In genomic region chr11:35668138-35668537, GRCm38 (mm10) we compare ENCODE assay signal across 9 mouse cellular contexts.
A peak's percentile ranks its signal among the peaks of the same experiment; 100 is the strongest.
DNase-seq lines count a peak whose midpoint lies in the region; ATAC-seq lines count a peak whose summit lies in the region.
"Had no signal": no experiment of that assay in that cellular context is flagged by ENCODE, and none has a peak within 500 bp of the region (broad histone marks: within the 10 kb centered on the region; RNA-seq: fewer than 3 reads in every experiment).

No protein-coding gene starts in this region.

- peak; percentile 26 for DNase-seq in forebrain, embryonic 14.5 days (ENCODE audit: low spot score)
- peak; percentile 49 for DNase-seq in midbrain, embryonic 14.5 days
- no peak for DNase-seq in midbrain, embryonic 10.5 days (ENCODE audit: low spot score)
- DNase-seq in layer of hippocampus, adult 8-10 months (ENCODE audit: low spot score in 2 of 2), result peak; percentile 50 to 56
- no peak for DNase-seq in thymus, postnatal 0 days (ENCODE audit: low spot score)
- DNase-seq in lung, adult 18-20 months, result no peak

- ATAC-seq in forebrain, embryonic 14.5 days, result no peak
- ATAC-seq in forebrain, embryonic 13.5 days, result no peak
- no peak for ATAC-seq in midbrain, embryonic 14.5 days (ENCODE audit: low FRiP score, low TSS enrichment)
- ATAC-seq in cerebellum, adult (ENCODE audit: insufficient number of reproducible peaks, low FRiP score, low TSS enrichment), result 0 out of 2 replicates have a peak, but pooled peaks have one; percentile 43

- peaks cover 27% of the 10 kb centered on the region for H3K27me3 ChIP-seq in forebrain, embryonic 14.5 days (replicated peaks; ENCODE audit: control insufficient read depth, insufficient read depth, low read length)
- peaks cover 76% of the 10 kb centered on the region for H3K27me3 ChIP-seq in forebrain, embryonic 13.5 days
- H3K27me3 ChIP-seq in midbrain, embryonic 14.5 days (ENCODE audit: control insufficient read depth, insufficient read depth, low read length), result peaks cover 13% of the 10 kb centered on the region; the same call in 1 of the 2 replicates
- H3K27me3 ChIP-seq in midbrain, embryonic 10.5 days (ENCODE audit: low read depth, poor library complexity, severe bottlenecking), result peaks cover 73% of the 10 kb centered on the region

- H3K9ac ChIP-seq in forebrain, embryonic 14.5 days (ENCODE audit: low read length), result no peak overlapping the region
- H3K9ac ChIP-seq in forebrain, embryonic 13.5 days, result no peak overlapping the region
- no peak overlapping the region for H3K9ac ChIP-seq in midbrain, embryonic 14.5 days (replicated peaks; ENCODE audit: low read length)

- H3K27ac ChIP-seq in forebrain, embryonic 14.5 days (ENCODE audit: low read depth, low read length), result no peak overlapping the region
- no peak overlapping the region for H3K27ac ChIP-seq in forebrain, embryonic 13.5 days
- H3K27ac ChIP-seq in midbrain, embryonic 14.5 days (replicated peaks; ENCODE audit: low read depth, low read length), result no peak overlapping the region
- no peak overlapping the region for H3K27ac ChIP-seq in midbrain, embryonic 10.5 days (replicated peaks)
- H3K27ac ChIP-seq: gastrocnemius, adult 2 months had no signal

- no peak overlapping the region for H3K4me3 ChIP-seq in forebrain, embryonic 14.5 days (ENCODE audit: low read depth, low read length)
- H3K4me3 ChIP-seq in forebrain, embryonic 13.5 days, result no peak overlapping the region
- no peak overlapping the region for H3K4me3 ChIP-seq in midbrain, embryonic 14.5 days (replicated peaks; ENCODE audit: low read depth, low read length)
- no peak overlapping the region for H3K4me3 ChIP-seq in midbrain, embryonic 10.5 days
- H3K4me3 ChIP-seq: gastrocnemius, adult 2 months had no signal

- no peaks in the 10 kb centered on the region for H3K36me3 ChIP-seq in forebrain, embryonic 14.5 days (ENCODE audit: control insufficient read depth, insufficient read depth, low read length)
- H3K36me3 ChIP-seq in forebrain, embryonic 13.5 days (ENCODE audit: poor library complexity, severe bottlenecking), result no peaks in the 10 kb centered on the region
- no peaks in the 10 kb centered on the region for H3K36me3 ChIP-seq in midbrain, embryonic 14.5 days (ENCODE audit: control insufficient read depth, insufficient read depth, low read length)
- H3K36me3 ChIP-seq in midbrain, embryonic 10.5 days, result peaks cover 11% of the 10 kb centered on the region; the same call in 1 of the 2 replicates

- H3K4me1 ChIP-seq in forebrain, embryonic 14.5 days (ENCODE audit: control insufficient read depth, insufficient read depth, low read length), result peaks cover 3% of the 10 kb centered on the region; the same call in 1 of the 2 replicates
- H3K4me1 ChIP-seq in forebrain, embryonic 13.5 days, result peaks cover 8% of the 10 kb centered on the region
- 0 out of 2 replicates have a peak, but pooled peaks cover 7% of the 10 kb centered on the region for H3K4me1 ChIP-seq in midbrain, embryonic 14.5 days (ENCODE audit: control insufficient read depth, insufficient read depth, low read length)
- H3K4me1 ChIP-seq in midbrain, embryonic 10.5 days, result peaks cover 21% of the 10 kb centered on the region

- WGBS in forebrain, embryonic 14.5 days, result 52% methylated on average over 3 of the region's 3 CpGs
- WGBS in forebrain, embryonic 13.5 days, result 47% methylated on average over 3 of the region's 3 CpGs
- 43% methylated on average over 3 of the region's 3 CpGs for WGBS in midbrain, embryonic 14.5 days
- 62% methylated on average over 3 of the region's 3 CpGs for WGBS in midbrain, embryonic 10.5 days

- H3K9me3 ChIP-seq in forebrain, embryonic 14.5 days (replicated peaks; ENCODE audit: control insufficient read depth, low read length), result no peaks in the 10 kb centered on the region
- no peaks in the 10 kb centered on the region for H3K9me3 ChIP-seq in forebrain, embryonic 13.5 days (replicated peaks)
- no peaks in the 10 kb centered on the region for H3K9me3 ChIP-seq in midbrain, embryonic 14.5 days (ENCODE audit: control insufficient read depth, low read length)
- no peaks in the 10 kb centered on the region for H3K9me3 ChIP-seq in midbrain, embryonic 10.5 days (replicated peaks)

- H3K4me2 ChIP-seq in forebrain, embryonic 14.5 days (ENCODE audit: low read length), result no peak overlapping the region
- H3K4me2 ChIP-seq in forebrain, embryonic 13.5 days, result no peak overlapping the region
- H3K4me2 ChIP-seq in midbrain, embryonic 14.5 days (ENCODE audit: low read length), result no peak overlapping the region

Comparison
In these comparisons a context has a peak if more than half of its experiments do, and no peak if none do; other contexts are left out.
1. DNase-seq: peak in forebrain, embryonic 14.5 days (single experiment), midbrain, embryonic 14.5 days (single experiment) and layer of hippocampus, adult 8-10 months (2 of 2); none in midbrain, embryonic 10.5 days (single experiment), thymus, postnatal 0 days (single experiment) and lung, adult 18-20 months (0 of 2).